Mouse (Mus musculus) midbrain, postnatal 0 days (tissue): ENCODE measurements at regions not wholly inside any gene's neighbourhood (a gene's known extent, or its start where the extent isn't known, plus 50 kb on each side); places are given as distances from the start of the nearest gene placed in this dataset.

Source experiments
- ATAC-seq: fragments of 200-750 bp; cut with Nextera tagmentation; 2 replicates; pipeline ENCODE4 v1.8.0; 2017; ENCODE audit warnings: moderate number of reproducible peaks, mild to moderate bottlenecking, moderate TSS enrichment, moderate library complexity; ENCODE audit not compliant: low FRiP score
- DNase-seq: peaks from one replicate; pipeline ENCODE4 v3.0.0-alpha.2; 2015; ENCODE audit warnings: low spot score
- H3K27ac ChIP-seq: fragments of 300-500 bp; sonication (generic); 2 replicates; pipeline ENCODE4 v1.5.1; 2014; ENCODE audit warnings: low read depth, mild to moderate bottlenecking, low read length, mixed read lengths
- H3K27me3 ChIP-seq: fragments of 300-500 bp; sonication (generic); 2 replicates; pipeline ENCODE4 v1.6.1; 2014; ENCODE audit warnings: low read length, control low read depth, mixed read lengths; ENCODE audit not compliant: insufficient read depth
- H3K36me3 ChIP-seq: fragments of 300-500 bp; sonication (generic); 2 replicates; pipeline ENCODE4 v1.6.1; 2014; ENCODE audit warnings: low read length, control low read depth, mixed read lengths; ENCODE audit not compliant: insufficient read depth
- H3K4me1 ChIP-seq: fragments of 300-500 bp; sonication (generic); 2 replicates; pipeline ENCODE4 v1.6.1; 2014; ENCODE audit warnings: mild to moderate bottlenecking, control low read depth, antibody characterized with exemption, low read length, mixed read lengths; ENCODE audit not compliant: insufficient read depth
- H3K4me2 ChIP-seq: fragments of 300-500 bp; sonication (generic); 2 replicates; pipeline ENCODE4 v1.6.1; 2014; ENCODE audit warnings: low read depth, mild to moderate bottlenecking, low read length, mixed read lengths; ENCODE audit not compliant: poor library complexity, severe bottlenecking
- H3K4me3 ChIP-seq: fragments of 300-500 bp; sonication (generic); 2 replicates; pipeline ENCODE4 v1.5.1; 2014; ENCODE audit warnings: low read depth, mild to moderate bottlenecking, low read length, moderate library complexity
- H3K9ac ChIP-seq: fragments of 300-500 bp; sonication (generic); replicated peaks from 2 replicates; pipeline ENCODE4 v1.6.1; 2014; ENCODE audit warnings: mild to moderate bottlenecking, low read length, moderate library complexity, mixed read lengths; ENCODE audit not compliant: poor library complexity, severe bottlenecking
- H3K9me3 ChIP-seq: fragments of 300-500 bp; sonication (generic); 2 replicates; pipeline ENCODE4 v1.6.1; 2016; ENCODE audit warnings: low read length, control low read depth
- CTCF ChIP-seq: IDR thresholded peaks from 2 replicates; pipeline ENCODE4 v1.5.1; 2016; ENCODE audit warnings: antibody characterized with exemption, mild to moderate bottlenecking
- WGBS: fragments of 180-500 bp; shearing (Covaris S2); extraction: QIAGEN DNeasy Blood & Tissue Kit; methylation state at CpG from one replicate; pipeline ENCODE4 v1.1.7; 2014; 5-methylcytosine and 5-hydroxymethylcytosine counted together

GRCm38 (mm10) chr10:35328319-35328862 is 383.3 kb downstream of the Amd2 start:
- no peak overlapping the region for H3K4me2 ChIP-seq
- no peaks in the 10 kb centered on the region for H3K9me3 ChIP-seq
- no peaks in the 10 kb centered on the region for H3K4me1 ChIP-seq
- no peaks in the 10 kb centered on the region for H3K36me3 ChIP-seq
- WGBS, result 80% methylated on average over 2 of the region's 2 CpGs
- no peak for TF ChIP-seq CTCF
- DNase-seq (no peak), ATAC-seq (no peak)
- no peaks in the 10 kb centered on the region for H3K27me3 ChIP-seq
- no peak overlapping the region for H3K27ac ChIP-seq
- no peak overlapping the region for H3K4me3 ChIP-seq
- no peak overlapping the region for H3K9ac ChIP-seq

GRCm38 (mm10) chr10:35298775-35299174 is 412.9 kb downstream of the Amd2 start:
- DNase-seq, result peak; percentile 41
- Histone ChIP-seq H3K4me3 (no peak overlapping the region), H3K4me2 (no peak overlapping the region), H3K27ac (no peak overlapping the region), H3K36me3 (no peaks in the 10 kb centered on the region), H3K4me1 (no peaks in the 10 kb centered on the region), H3K9ac (no peak overlapping the region), H3K9me3 (no peaks in the 10 kb centered on the region), H3K27me3 (no peaks in the 10 kb centered on the region)
- no peak for ATAC-seq
- no peak for TF ChIP-seq CTCF

GRCm38 (mm10) chr10:35265066-35265465 is 446.6 kb downstream of the Amd2 start:
- H3K36me3 ChIP-seq, result no peaks in the 10 kb centered on the region
- no peaks in the 10 kb centered on the region for H3K4me1 ChIP-seq
- no peak overlapping the region for H3K4me2 ChIP-seq
- DNase-seq, result no peak
- no peak overlapping the region for H3K9ac ChIP-seq
- no peaks in the 10 kb centered on the region for H3K27me3 ChIP-seq
- H3K9me3 ChIP-seq, result no peaks in the 10 kb centered on the region
- TF ChIP-seq CTCF, result no peak
- no peak overlapping the region for H3K27ac ChIP-seq
- H3K4me3 ChIP-seq, result no peak overlapping the region
- ATAC-seq, result no peak

- DNase-seq, result peak; percentile 1
These were observed 475.3 kb downstream of the Amd2 start for GRCm38 (mm10) chr10:35236431-35236830.

DNA sequence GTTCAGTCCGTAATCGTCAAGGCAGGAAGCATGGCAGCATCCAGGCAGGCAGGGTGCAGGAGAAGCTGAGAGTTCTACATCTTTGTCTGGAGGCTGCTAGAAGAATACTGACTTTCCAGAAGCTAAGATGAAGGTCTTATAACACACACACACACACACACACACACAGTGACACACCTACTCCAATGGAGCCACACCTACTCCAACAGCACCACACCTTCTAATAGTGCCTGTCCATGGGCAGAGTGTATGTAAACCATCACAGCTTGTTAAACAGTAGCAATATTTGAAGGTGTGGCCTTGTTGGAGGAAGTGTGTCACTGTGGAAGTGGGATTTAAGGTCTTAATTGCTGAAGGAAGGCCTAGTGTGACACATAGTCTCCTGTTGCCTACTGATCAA is 476.4 kb downstream of the Amd2 start:
- WGBS, result 88% methylated on average over 2 of the region's 2 CpGs
- Histone ChIP-seq H3K4me3 (no peak overlapping the region), H3K4me2 (no peak overlapping the region), H3K4me1 (no peaks in the 10 kb centered on the region), H3K9ac (no peak overlapping the region), H3K9me3 (no peaks in the 10 kb centered on the region), H3K36me3 (no peaks in the 10 kb centered on the region), H3K27me3 (no peaks in the 10 kb centered on the region), H3K27ac (no peak overlapping the region)
- DNase-seq (no peak), ATAC-seq (no peak)
- TF ChIP-seq CTCF, result no peak

More at GRCm38 (mm10) chr10:35236431-35236830, 475.3 kb downstream of the Amd2 start:
- Histone ChIP-seq H3K4me2 (no peak overlapping the region), H3K4me1 (no peaks in the 10 kb centered on the region), H3K9ac (no peak overlapping the region), H3K4me3 (no peak overlapping the region), H3K9me3 (no peaks in the 10 kb centered on the region), H3K36me3 (no peaks in the 10 kb centered on the region), H3K27ac (no peak overlapping the region), H3K27me3 (no peaks in the 10 kb centered on the region)
- no peak for TF ChIP-seq CTCF
- 14% methylated on average over 1 of the region's 1 CpGs for WGBS
- ATAC-seq, result no peak

- H3K27me3 ChIP-seq, result no peaks in the 10 kb centered on the region
- TF ChIP-seq CTCF, result no peak
- no peak overlapping the region for H3K27ac ChIP-seq
- H3K4me2 ChIP-seq, result no peak overlapping the region
- H3K9me3 ChIP-seq, result no peaks in the 10 kb centered on the region
- ATAC-seq, result no peak
- H3K36me3 ChIP-seq, result no peaks in the 10 kb centered on the region
- H3K4me3 ChIP-seq, result no peak overlapping the region
- no peak overlapping the region for H3K9ac ChIP-seq
- DNase-seq, result no peak
- H3K4me1 ChIP-seq, result no peaks in the 10 kb centered on the region
These were observed 482.2 kb downstream of the Amd2 start for GRCm38 (mm10) chr10:35229540-35229939.
